Mouse (Mus musculus) cerebellum, postnatal 25 days (tissue): ENCODE data around the gene Mtmr2.
"Not testable (repeated sequence)": the region's sequence is repeated elsewhere in the genome, so short reads cannot be mapped to it uniquely, and the experiment has no call there.

Experiments used
- DNase-seq, 2 experiments: peaks; one replicate each; pipeline ENCODE4 v3.0.0; 2021; ENCODE audit warnings: mixed read lengths in 2 of 2

Gene Mtmr2

DNA sequence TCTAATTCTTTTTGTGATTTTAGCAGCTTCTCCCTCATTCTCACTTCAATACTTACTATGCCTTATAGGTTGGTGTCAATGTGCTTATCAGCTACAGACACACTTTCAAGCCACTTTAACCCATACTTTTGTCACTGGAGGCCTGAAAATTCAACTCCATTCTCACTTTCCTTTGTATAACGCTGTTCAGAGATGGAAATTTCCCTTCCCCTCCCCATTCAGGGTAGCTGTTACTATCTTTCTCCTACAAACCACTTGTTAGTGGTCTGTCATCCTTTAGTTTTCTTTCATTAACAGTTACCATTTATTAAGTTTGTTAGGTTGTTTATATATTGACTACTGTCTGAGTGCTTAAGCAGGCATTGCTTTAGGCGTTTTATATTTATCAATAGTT lies at the start of gene Mtmr2:
TSS of gene Mtmr2 (plus strand) at position 7 of the 394 bp plus-strand sequence.
- DNase-seq: no peak

DNA sequence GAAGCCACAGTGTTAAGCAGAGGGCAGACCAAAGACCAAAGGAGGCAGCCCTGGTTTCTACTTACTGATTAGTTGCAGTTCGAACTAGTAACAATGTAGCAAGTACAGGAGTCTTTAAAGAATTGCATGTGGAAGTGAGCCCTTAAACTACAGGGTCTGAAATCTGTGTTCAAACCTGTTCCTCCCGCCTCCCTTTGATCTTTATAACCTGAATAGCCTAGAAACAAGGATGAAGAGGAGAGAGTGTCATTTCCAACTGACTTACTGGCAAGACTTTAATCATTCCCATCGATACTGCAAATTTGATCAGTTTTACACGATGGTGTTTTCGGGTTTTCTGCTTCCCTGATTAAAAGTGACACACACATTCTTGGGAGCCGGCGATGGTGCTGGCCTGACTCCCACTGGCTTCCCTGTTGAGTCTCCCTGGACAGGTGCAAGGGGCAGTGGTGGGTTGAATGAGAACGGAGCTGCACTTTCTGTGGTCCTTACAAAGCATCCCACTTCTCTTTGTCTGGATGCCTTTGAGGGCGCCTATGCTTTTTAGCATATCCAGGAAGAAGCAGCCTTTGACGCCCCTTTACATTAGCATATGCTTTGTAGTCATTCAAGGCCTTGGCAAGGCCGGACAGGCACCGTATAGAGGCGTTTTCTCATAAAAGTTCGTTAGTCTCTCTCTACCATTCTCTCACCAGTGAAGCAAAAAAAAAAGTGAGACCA lies 49.0 kb upstream of the Mtmr2 start:
- DNase-seq: no peak

DNA sequence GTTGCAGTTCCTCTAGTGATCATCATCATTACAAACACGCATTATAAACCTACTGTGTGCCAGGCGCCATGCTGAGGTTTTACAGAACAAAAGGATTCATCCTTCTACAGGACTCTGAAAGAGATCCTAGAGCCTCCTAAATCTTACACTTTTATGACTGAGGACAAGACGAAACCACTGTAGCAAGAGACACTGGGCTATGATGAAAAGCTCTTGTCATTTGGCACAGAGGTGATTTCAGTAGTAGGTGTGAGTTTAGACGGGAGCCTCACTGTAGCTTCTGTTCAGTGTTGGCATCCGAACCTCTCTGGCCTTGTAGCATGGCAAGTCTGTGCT lies 48.5 kb upstream of the Mtmr2 start:
- no peak for DNase-seq

DNA sequence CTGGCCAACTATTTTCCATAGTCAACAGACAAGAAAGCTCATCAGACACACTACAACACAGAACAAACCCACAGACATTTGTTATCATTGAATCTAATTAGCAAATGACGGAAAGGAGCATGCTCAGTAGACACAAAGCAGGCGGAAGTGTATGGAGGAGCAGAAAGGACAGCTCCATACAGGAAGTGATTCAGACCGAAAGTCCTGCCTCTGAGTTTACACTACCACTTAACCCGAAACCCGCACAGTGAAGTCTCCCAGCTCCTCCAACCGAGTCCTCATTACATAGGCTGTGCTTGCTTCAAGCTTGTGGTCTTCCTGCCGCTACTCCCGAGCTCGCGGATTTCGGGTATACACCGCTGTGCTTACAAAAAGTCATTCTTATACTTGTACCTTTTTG lies 46.4 kb upstream of the Mtmr2 start:
- DNase-seq: no peak

DNA sequence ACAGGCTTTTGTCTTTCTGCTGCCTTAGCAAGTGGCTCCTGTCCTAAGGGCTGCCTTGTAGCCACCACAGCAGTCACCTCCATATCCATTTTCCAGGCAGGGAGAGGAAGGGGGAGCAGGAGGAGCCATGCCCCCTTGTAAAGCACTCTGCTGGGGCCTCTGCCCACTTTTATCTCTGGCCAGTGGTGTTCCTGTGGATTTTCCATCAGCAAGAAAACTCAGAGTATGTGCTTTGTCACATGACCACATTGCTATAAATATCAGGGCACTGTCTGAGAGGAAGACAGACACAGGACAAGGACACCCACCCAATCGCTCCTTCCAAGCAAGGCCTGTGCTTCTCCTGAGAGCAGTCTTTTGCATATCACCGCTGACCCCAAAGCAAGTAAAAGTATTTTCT lies 45.1 kb upstream of the Mtmr2 start:
- DNase-seq: no peak

DNA sequence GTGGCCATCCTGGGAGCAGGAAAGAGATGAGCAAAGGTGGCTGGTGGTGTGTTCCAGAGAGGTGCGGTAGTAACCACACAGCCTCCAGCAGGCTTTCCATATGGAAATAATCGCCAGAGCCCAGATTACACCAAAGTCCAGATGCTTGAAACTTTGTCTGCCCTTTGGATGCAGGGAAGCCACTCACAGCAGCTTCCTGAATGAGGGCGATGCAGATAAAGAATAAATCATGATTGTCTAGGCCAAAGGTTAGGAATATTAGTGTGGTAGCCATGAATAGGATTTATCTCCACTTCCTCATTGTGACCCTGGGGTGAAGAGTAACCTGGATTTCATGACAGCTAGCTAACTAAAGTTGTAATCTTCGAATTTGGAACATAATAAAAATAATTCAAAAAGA lies 43.3 kb upstream of the Mtmr2 start:
- no peak for DNase-seq

DNA sequence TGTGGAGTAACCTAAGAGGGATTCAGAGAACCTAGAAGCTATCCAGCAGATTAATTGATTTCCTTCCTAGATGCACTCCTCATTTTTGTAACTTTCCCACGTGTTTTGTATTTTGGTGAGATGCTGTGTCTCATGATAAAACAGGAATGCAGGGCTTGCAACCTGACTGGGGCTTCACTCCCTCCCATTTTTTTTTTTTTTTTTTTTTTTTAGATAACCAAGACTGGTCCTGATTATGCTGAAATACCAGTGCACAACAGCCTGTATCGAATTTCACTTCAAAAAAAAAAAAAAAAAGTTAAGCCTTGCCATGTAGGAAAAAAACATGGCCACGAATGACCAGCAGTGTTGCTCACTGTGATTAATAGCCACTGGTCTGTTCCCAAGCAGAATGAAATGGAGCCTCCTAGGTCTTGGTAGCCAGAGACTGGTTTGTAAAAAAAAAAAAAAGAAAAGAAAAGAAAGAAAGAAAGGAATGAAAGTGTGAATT lies 41.1 kb upstream of the Mtmr2 start:
- DNase-seq: no peak

DNA sequence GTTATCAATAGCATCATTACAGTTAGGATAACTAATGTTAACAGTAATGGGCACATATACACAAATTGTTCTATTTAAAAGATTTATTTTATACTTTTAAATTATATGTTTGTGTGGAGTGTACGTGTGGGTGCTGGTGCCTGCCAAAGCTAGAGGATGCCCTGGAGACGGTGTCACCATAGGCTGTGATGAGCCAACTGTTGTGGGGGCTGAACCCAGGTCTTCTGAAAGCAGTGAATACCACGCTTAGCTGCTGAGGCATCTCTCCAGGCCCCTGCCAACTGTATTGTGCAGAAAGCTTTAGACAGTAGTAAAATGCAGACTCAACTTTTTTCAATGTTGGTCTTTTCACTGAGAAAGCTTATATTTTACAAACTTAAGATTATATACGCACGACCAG lies 38.8 kb upstream of the Mtmr2 start:
- no peak for DNase-seq

DNA sequence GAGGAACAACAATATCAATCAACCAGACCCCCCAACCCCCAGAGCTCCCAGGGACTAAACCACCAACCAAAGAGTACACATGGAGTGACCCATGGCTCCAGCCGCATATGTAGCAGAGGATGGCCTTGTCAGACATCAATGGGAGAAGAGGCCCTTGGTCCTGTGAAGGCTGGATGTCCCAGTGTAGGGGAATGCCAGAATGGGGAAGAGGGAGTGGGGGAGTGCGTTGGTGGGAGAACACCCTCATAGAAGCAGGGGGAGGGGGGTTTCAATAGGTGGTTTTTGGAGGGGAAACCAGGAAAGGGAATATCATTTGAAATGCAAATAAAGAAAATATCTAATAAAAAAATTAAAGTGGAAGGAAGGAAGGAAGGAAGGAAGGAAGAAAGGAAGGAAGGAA lies 32.3 kb upstream of the Mtmr2 start:
- DNase-seq: not testable (repeated sequence)

DNA sequence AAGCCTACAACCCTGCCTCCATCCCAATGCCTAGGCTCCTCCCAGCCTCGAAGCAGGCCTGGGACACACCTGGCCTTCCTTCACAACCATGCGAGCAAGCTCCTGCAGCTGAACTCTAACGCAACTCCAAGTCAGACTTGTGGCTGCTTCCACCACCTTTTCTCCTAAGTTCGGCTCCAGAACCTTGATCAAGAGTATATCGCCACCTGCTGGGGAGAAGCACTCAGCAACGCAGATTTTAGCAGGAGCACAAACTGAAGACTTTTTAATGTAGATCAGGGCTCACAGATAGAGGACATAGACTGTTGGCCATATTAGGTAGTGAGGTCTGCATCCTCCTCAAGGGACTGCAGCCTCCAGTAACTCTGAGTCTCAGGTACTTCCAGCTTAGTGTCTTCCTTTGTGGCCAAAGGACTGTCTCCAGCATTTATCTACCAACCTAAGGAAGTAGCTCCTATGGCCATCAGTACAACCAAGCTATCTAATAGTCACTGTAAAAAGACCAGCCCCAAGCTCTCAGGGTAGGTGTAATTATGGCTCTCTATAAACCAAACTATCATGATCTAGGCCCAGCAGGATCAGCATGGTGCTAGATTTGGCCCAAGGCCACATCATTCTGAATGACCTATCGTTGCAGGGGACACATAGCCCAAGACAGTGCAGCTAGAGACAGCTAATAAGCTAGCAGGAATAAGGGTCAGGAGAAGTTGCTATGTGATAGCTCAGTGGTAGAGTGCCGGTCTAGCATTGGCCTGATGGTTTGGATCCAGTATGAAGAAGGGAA lies 31.7 kb upstream of the Mtmr2 start:
- peak; percentile 81 to 87 for DNase-seq

DNA sequence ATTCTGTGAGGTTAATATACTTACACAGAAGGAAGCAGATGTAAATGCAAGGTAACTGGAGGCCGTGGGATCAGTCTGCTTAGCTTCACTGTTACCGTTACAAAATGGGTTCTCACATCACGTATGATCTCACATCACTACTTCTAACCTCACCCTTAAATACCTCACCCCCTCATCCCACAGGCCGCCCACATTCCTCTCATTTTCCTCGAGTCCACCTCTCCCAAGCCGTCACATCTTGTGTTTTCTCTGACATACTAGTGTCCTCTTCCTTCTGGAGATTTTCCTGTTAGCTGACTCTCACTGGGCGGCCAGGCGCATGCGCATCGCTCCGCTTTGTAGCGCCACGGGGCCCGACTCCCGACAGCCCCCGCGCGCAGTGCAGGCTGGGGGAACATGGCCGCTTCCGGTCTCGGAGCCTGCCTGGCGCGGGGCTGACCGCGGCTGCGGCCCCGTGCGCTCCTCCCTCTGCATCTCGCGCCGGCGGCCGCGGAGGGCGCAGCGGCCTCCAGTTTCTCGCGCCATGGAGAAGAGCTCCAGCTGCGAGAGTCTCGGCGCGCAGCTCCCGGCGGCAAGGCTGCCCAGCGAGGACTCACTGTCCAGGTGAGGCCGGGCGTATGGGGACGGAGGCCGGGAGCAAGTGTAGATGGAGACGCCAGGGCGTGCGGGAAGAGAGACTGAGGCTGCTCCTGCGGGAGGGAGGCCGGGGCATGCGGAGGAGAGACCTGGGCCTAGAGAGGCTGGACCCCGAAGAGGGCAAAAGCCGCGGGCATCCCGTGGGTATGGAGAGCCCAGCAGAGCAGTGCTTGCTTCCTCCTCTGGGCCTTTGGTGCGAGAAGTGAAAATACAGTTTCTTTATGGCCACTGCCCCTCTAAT lies 826 bp downstream of the Mtmr2 start:
- DNase-seq: peak; percentile 98 to 99

DNA sequence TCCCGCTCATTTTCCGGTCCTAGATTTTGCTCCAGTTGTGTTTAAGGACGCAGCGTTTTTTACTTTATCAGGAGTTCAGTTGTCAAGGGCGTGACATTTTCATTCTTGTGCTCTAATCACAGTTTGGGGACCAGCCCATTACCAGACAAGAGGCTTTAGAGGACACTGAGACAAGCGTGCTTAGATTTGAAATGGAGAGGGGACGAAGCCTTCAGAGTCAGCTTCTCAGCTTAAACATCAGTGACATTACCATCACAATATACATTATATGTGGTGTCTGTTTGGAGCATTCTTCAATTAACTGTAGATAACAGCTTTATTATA lies 1.4 kb downstream of the Mtmr2 start:
- DNase-seq: no peak

DNA sequence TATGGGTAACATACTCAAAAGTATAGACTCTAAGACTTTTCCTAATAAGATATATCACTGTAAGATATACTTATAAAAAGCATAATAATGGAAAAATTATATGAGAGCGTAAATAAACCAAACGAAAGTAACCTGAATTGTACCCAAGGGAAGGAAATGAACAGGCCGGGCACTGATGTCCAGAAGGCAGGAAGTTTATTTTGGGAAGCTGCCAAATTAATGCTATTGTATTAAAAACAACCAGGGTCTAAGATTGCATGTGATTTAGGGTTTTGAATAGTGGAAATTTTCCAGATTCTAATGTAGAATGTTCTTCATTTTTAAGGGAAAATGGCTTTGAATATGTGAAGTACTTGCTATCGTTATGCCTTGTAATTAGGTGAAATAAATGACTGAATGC lies 4.3 kb downstream of the Mtmr2 start:
- no peak for DNase-seq

DNA sequence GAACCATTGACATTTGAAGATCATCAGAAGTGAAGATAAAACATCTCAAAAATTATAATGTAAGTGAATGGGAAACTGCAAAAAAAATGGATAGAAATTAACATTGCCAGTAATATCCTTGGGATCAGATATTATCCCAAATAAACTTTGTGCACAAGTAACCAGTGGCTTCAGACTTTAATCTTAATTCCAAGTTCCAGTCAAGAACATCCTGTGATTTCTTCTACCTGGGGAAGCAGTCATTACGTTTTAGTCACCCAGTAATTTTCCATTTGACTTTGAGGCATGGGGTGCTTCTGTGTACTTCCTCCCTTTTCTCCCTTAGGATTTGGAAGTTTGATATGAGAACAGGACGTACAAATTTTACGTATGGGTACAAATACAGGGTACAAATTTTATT lies 12.2 kb downstream of the Mtmr2 start:
- DNase-seq: no peak

DNA sequence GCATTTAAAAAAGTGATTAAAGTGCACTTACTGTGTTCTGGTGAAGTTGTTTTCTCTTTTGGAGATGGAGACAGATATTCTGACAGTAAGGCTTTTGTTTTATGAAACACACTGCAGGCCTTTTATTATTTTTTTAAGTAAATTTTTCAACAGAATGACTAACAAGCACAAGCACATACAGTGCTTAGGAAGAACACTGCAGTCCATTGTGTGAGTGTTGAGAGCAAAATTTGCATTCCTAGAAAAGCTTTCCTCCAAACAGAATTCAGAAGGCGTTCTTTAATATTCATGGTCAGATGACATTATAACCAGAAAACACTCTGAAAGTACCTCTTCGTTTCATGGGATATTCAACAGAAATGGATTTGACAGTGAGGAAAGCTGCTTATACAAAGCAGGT lies 17.4 kb downstream of the Mtmr2 start:
- no peak for DNase-seq

DNA sequence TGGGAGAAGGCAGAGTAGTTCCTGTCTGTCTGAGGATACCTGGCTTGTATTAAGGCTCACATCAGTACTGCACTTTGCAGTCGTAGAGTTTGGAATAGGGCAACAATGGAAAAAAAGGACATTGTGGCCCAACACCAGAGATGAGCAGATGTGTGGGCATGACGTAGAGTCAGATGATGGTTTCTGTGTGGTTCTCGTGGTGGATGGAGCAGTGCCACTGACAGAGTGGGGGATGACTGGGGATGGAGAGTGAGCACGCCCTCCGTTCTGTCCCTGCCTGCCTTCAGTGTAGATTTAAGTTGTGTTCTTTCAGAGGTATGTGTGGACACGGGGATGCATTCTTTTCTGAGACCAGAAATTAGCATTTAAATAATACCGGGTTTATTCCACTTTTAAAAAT lies 18.4 kb downstream of the Mtmr2 start:
- DNase-seq: no peak

DNA sequence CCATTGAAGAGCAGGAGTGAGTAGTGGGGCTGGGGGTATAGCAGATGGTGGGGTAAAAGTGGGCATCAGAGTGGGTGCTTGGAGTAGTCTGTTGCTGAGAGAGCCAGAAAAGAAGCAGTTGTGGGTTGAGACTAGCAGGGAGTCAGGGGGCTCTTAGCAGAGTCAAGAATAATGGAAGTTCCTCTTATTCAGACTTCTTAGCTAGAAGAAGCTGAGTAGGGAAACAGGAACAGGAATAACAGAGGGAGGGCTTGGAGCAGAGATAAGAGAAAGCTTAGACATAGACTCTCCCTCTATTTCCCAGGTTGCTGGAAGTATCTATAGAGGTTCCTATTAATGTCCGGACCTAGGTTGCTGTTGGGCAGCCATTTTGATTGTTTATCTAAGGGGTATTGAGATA lies 26.5 kb downstream of the Mtmr2 start:
- DNase-seq: no peak

DNA sequence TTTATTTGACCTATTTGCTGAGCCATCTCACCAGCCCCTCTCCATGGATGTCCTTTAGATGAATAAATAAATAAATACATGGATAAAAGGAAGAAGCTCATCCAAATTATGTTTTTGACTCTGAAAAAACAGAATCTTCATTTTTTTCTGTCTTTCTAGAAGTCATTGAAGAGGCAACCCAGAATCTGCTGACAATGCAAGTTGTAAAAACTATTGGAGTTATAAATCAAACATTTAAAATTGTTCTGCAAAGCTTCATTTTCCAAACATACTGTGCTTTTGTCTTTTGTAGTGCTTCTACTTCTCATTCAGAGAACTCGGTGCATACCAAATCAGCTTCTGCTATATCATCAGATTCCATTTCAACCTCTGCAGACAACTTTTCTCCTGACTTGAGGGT lies 33.8 kb downstream of the Mtmr2 start:
- DNase-seq: no peak

DNA sequence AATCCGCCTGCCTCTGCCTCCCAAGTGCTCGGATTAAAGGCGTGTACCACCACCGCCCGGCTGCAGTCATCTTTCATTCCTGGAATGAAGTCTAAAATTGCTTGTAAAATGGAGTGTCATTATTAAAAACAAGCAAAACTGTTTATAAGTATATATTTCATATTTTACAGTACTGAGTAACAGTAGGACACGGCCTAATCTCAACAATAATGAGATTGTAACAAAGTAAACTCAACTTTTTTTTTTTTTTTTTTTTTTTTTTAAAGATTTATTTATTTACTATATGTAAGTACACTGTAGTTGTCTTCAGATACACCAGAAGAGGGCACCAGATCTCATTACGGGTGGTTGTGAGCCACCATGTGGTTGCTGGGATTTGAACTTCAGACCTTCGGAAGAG lies 42.7 kb downstream of the Mtmr2 start:
- not testable (repeated sequence) for DNase-seq

DNA sequence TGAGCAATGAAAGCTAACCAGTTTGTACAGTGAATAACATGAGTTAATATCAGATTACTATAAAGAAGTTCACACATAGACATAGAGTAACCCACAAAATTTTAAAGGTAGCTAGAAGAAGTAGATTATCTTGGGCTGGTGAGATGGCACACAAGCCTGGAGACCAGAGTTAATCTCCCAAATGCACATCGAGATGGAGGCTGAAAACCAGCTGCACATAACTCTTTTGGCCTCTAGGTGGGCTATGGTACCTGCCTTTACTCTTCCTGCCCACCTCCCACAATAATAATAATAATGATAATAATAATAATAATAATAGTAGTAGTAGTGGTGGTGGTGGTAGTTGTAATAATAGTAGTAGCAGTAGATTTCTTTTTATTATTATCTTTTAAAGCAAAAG lies 46.1 kb downstream of the Mtmr2 start:
- DNase-seq: no peak

DNA sequence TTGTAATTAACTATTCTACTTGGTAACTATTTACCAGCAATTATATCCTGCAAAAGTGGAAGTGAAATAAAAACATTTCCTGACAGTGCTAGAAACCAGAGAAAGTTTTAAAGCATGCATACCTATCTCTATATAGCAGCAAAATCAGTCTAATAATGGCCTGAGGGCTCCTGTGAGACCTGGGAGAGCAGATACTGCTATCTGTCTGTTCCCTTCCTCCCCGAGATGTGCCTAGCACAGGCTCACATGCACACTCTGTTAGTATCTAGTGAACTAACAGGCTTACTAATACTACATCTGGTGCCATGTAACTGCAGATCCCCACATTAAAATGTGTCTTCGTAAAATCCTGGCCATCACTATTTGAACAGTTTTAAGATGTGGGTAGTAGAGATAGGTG lies 46.5 kb downstream of the Mtmr2 start:
- no peak for DNase-seq

DNA sequence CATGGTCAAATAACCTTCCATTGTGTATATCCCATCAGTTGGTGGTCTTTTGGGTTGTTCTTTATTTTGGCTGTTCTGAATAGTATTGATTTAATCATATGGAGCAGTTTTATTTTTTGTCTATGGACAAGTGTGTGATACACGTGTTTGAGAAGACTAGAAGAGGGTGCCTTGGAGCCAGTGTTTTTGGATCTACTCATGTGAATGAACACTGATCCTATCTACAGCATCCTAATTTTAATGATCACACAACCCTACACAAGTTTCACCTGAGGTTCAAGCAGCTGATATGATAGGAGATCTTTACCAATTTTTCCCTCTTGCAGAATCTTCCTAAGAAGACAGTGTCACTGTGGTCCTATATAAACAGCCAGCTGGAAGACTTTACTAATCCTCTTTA lies 56.3 kb downstream of the Mtmr2 start:
- DNase-seq: no peak

DNA sequence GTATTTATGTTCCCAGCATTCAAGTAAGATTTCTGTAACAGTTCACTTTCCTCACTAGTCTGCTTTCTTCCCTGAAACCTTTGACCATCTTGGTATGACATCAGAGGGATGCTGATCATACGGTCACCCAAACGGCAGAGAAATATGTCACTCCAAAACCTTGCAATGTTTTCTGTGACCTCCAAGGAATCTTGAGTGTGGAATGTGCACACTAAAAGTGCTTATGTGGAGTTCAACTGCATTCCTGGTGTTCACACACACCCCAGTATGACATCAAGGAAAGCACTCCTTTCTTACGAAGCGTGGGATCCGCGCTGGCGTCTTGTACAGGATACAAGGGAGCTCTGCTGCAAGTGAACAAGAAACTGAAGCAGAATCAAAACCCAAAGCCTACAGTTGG lies 58.6 kb downstream of the Mtmr2 start:
- DNase-seq: no peak

DNA sequence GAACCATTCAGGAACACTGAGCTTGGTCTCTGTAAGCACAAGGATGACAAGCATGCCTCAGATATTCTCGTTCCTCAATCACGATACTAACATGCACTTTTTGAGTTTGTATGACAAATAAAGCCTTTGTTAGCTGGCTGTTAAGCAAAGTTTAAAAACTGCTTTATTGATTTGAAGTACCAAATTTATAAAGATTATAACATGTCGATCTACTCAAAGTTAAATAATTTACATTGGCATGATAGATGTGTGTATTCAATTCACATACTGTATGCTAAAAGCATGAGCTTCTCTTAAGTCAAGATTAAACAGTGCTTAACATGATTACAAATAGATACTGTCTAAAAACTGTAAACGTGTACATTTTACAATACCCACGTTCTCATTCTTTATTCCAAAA lies 59.4 kb downstream of the Mtmr2 start:
- no peak for DNase-seq
